Mouse (Mus musculus): ENCODE data around the gene Gzmd.

Gzmd gene

DNA sequence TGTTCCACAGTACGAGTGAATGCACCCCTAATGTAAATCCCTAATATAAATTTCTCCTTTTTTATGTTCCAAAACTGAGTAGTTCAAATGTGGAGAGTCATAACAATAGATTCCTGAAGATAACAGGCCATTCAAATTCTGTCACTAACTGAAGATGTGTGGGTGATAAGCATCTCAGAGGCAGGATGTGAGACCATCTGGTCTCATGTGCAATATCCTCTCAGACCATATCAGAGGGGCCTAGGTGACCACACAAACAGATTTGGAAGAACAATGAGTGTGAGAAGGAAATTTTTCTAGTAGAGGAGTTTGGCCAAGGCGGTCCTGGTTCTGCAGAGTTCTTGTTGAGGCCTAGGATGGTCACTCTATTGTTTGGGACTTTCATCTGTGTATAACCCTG lies 39.1 kb downstream of the Gzmd start:
- no peak for TF ChIP-seq GATA4 (IDR thresholded peaks at IDR 0.05; ENCODE audit: insufficient replicate concordance, low read length)

DNA sequence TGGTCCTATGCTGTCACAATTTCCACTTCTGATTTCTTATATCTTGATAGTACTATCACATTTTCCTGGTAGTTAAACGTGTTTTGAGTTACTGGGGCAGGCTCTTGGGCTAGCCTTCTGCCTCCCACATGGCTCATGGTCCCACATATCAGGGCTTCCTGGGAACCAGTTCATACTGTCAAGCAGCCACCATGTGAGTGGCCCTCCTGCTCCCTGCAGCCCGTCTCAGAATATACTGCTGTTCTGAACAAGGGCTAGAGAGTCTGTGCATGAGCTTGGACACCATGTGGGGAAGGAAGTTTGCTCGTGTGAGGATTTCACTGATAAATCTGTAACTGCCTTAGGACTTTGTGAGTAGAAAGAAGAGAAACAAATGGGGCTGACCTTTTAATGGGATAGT lies 45.7 kb downstream of the Gzmd start:
- no peak for TF ChIP-seq GATA4 (IDR thresholded peaks at IDR 0.05; ENCODE audit: insufficient replicate concordance, low read length)

DNA sequence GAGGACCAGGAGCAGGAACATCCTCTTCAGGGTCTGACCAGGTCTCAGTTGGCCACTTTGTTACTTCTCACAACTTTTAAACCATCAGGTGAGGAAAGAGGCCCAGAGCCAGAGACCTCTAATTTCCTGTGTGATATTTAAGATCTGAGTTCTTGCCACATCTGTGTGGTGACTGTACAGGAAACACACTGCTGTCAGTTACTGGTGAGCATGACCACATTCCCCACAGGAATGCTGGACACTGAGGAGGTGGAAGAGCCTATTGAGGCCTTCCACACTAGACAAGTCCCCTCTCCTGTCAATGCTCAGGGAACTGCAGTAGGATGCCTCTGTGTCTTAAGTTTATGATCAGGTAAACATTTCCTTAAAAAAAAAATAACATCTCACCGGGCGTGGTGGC lies 47.2 kb downstream of the Gzmd start, which contains the start of gene Mcpt8:
Mcpt8 (minus strand) TSS at position 107 of the 400 bp plus-strand sequence.
- TF ChIP-seq GATA4 (IDR thresholded peaks at IDR 0.05; ENCODE audit: insufficient replicate concordance, low read length): no peak

DNA sequence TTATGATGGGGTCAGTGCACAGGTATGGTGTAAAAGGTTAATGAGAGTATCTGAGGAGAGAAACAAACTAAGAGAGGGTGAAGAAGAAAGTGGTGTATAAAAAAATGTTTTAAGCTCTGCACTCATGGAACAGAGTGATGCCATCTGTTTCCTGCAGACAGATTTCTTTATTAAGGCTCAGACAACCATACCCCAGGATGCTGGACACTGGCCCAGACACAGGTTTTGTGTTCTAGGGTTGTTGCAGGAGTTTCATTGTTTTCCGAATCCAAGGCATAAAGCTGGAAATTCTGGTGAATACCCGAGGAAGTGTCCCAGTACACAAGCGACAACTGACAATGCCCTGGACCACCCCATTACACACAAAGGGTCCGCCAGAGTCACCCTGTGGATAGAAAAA lies 50.4 kb downstream of the Gzmd start:
- TF ChIP-seq GATA4 (IDR thresholded peaks at IDR 0.05; ENCODE audit: insufficient replicate concordance, low read length): no peak
